Mouse (Mus musculus) ES-Bruce4 (cell line): ENCODE measurements around the gene Dnajc11.

Source experiments
- CTCF ChIP-seq: IDR thresholded peaks from one replicate; pipeline ENCODE4 v1.8.1; 2011; ENCODE audit warnings: low read depth, low read length
- POLR2A ChIP-seq: IDR thresholded peaks from one replicate; pipeline ENCODE4 v1.8.1; 2011; ENCODE audit warnings: low read length; ENCODE audit not compliant: insufficient read depth

GRCm38 (mm10) chr4:152022506-152022905, 89.0 kb downstream of the Dnajc11 start:
- TF ChIP-seq CTCF (no peak), POLR2A (no peak)
